Mouse (Mus musculus): ENCODE measurements at regions not wholly inside any gene's neighbourhood (a gene's known extent, or its start where the extent isn't known, plus 50 kb on each side); places are given as distances from the start of the nearest gene placed in this dataset.

GRCm38 (mm10) chr11:42954169-42954568, 81.4 kb upstream of the Gm9972 start:
- no peak for DNase-seq

- no peak for DNase-seq
Measured at GRCm38 (mm10) chr11:42965732-42966131, 69.8 kb upstream of the Gm9972 start.

- DNase-seq, result no peak
Measured at GRCm38 (mm10) chr11:42978245-42978644, 57.3 kb upstream of the Gm9972 start.

Data from cerebellum, adult 11-12 months (tissue).